Mouse (Mus musculus): Measurements from ENCODE around the gene Olfr961. TPM values are rescaled to one million over a fixed set of nuclear protein-coding genes. Genes with fewer than 3 reads are reported as not detected.

Gene Olfr961
- total RNA-seq, 2 experiments from 2014 or later: not detected

Other genes with a start within 250 kb of the Olfr961 start
- gene Olfr952, start 217.9 kb upstream of the Olfr961 start, total RNA-seq (2021): not detected
- not detected for gene Olfr954, start 188.4 kb upstream of the Olfr961 start, total RNA-seq (2021)
- gene Olfr955, start 173.1 kb upstream of the Olfr961 start, total RNA-seq (2021): not detected
- not detected for gene Olfr44, start 151.1 kb upstream of the Olfr961 start, total RNA-seq (2021)
- gene Olfr957, start 129.3 kb upstream of the Olfr961 start, total RNA-seq (2021): not detected
- gene Olfr958, start 91.0 kb upstream of the Olfr961 start, total RNA-seq (2021): not detected
- gene Olfr959, start 69.5 kb upstream of the Olfr961 start, total RNA-seq (2021): not detected
- gene AW551984, start 40.7 kb upstream of the Olfr961 start, total RNA-seq (2021): 10 to 100 TPM in 1 of 2 experiments, 1 to 10 TPM in 1; 9.6 to 10.9 TPM
- not detected for gene Olfr148, start 34.4 kb upstream of the Olfr961 start, total RNA-seq (2021)
- gene Olfr960, start 23.7 kb upstream of the Olfr961 start, total RNA-seq (2021): not detected
- gene Olfr963, start 22.1 kb downstream of the Olfr961 start, total RNA-seq (2021): not detected
- gene Olfr149, start 62.0 kb downstream of the Olfr961 start, total RNA-seq (2021): not detected
- gene Olfr965, start 66.3 kb downstream of the Olfr961 start, total RNA-seq (2021): not detected
- not detected for gene Olfr150, start 85.9 kb downstream of the Olfr961 start, total RNA-seq (2021)
- not detected for gene Olfr967, start 101.2 kb downstream of the Olfr961 start, total RNA-seq (2021)
- gene Olfr968, start 138.2 kb downstream of the Olfr961 start, total RNA-seq (2021): not detected
- not detected for gene Olfr969, start 145.9 kb downstream of the Olfr961 start, total RNA-seq (2021)
- not detected for gene Olfr970, start 163.8 kb downstream of the Olfr961 start, total RNA-seq (2021)
- not detected for gene Olfr971, start 191.8 kb downstream of the Olfr961 start, total RNA-seq (2021)
- gene Olfr972, start 221.3 kb downstream of the Olfr961 start, total RNA-seq (2021): not detected